Mouse (Mus musculus): ENCODE results near the gene Aff1.

The Aff1 gene

GRCm38 (mm10) chr5:103749465-103750285 is 57.5 kb downstream of the Aff1 start:
- DNase-seq (ENCODE audit: low spot score in 2 of 2) = no peak

- peak; percentile 51 to 55 for DNase-seq (ENCODE audit: low spot score in 2 of 2)
Measured at GRCm38 (mm10) chr5:103752665-103753510, 60.7 kb downstream of the Aff1 start.

GRCm38 (mm10) chr5:103753511-103754329 is 61.5 kb downstream of the Aff1 start:
- DNase-seq (ENCODE audit: low spot score in 2 of 2) = peak; percentile 87 to 89

- peak in 1 of 2 experiments; percentile 50 for DNase-seq (ENCODE audit: low spot score in 2 of 2)
Measured at GRCm38 (mm10) chr5:103754330-103755134, 62.4 kb downstream of the Aff1 start.

- no peak for DNase-seq (ENCODE audit: low spot score in 2 of 2)
Measured at GRCm38 (mm10) chr5:103755135-103755487, 62.9 kb downstream of the Aff1 start.

- DNase-seq (ENCODE audit: low spot score in 2 of 2) = no peak
Measured at GRCm38 (mm10) chr5:103756231-103756714, 64.1 kb downstream of the Aff1 start.

- DNase-seq (ENCODE audit: low spot score in 2 of 2) = peak; percentile 47 to 61
Measured at GRCm38 (mm10) chr5:103758491-103758890, 66.3 kb downstream of the Aff1 start.

- peak in 1 of 2 experiments; percentile 38 for DNase-seq (ENCODE audit: low spot score in 2 of 2)
Measured at GRCm38 (mm10) chr5:103759489-103760424, 67.6 kb downstream of the Aff1 start.

- DNase-seq (ENCODE audit: low spot score in 2 of 2) = peak; percentile 60 to 70
Measured at GRCm38 (mm10) chr5:103760425-103761131, 68.4 kb downstream of the Aff1 start.

GRCm38 (mm10) chr5:103761754-103762153 is 69.6 kb downstream of the Aff1 start:
- DNase-seq (ENCODE audit: low spot score in 2 of 2) = no peak

- no peak for DNase-seq (ENCODE audit: low spot score in 2 of 2)
Measured at GRCm38 (mm10) chr5:103762850-103763254, 70.7 kb downstream of the Aff1 start.

GRCm38 (mm10) chr5:103765356-103765755 is 73.2 kb downstream of the Aff1 start:
- DNase-seq (ENCODE audit: low spot score in 2 of 2) = no peak

- no peak for DNase-seq (ENCODE audit: low spot score in 2 of 2)
Measured at GRCm38 (mm10) chr5:103765758-103766431, 73.7 kb downstream of the Aff1 start.

GRCm38 (mm10) chr5:103766432-103766815 is 74.2 kb downstream of the Aff1 start:
- DNase-seq (ENCODE audit: low spot score in 2 of 2) = no peak

- DNase-seq (ENCODE audit: low spot score in 2 of 2) = no peak
Measured at GRCm38 (mm10) chr5:103768961-103769360, 76.8 kb downstream of the Aff1 start.

- no peak for DNase-seq (ENCODE audit: low spot score in 2 of 2)
Measured at GRCm38 (mm10) chr5:103769701-103770100, 77.5 kb downstream of the Aff1 start.

GRCm38 (mm10) chr5:103770447-103771222 is 78.5 kb downstream of the Aff1 start:
- peak in 1 of 2 experiments; percentile 63 for DNase-seq (ENCODE audit: low spot score in 2 of 2)

GRCm38 (mm10) chr5:103771380-103771779 is 79.2 kb downstream of the Aff1 start:
- no peak for DNase-seq (ENCODE audit: low spot score in 2 of 2)

Measured in heart, adult 9 months (tissue).